Mouse (Mus musculus) embryonic facial prominence, embryonic 14.5 days (tissue): ENCODE results near the gene Ttll4. TPM values are rescaled to one million over a fixed set of nuclear protein-coding genes. Genes with fewer than 3 reads are reported as not detected.

Experiments
- ATAC-seq: fragments of 200-750 bp; cut with Nextera tagmentation; 2 replicates; pipeline ENCODE4 v1.8.0; 2017; ENCODE audit warnings: low read depth, moderate number of reproducible peaks, moderate TSS enrichment
- DNase-seq: peaks from one replicate; pipeline ENCODE4 v3.0.0-alpha.2; 2015; ENCODE audit warnings: low spot score
- H3K27ac ChIP-seq: fragments of 300-500 bp; sonication (generic); replicated peaks from 2 replicates; pipeline ENCODE4 v1.5.1; 2014; ENCODE audit warnings: low read depth, mild to moderate bottlenecking, low read length, moderate library complexity
- H3K27me3 ChIP-seq: fragments of 300-500 bp; sonication (generic); replicated peaks from 2 replicates; pipeline ENCODE4 v1.6.1; 2014; ENCODE audit warnings: low read length; ENCODE audit not compliant: control insufficient read depth, insufficient read depth
- H3K36me3 ChIP-seq: fragments of 300-500 bp; sonication (generic); 2 replicates; pipeline ENCODE4 v1.6.1; 2014; ENCODE audit warnings: low read length, mixed read lengths; ENCODE audit not compliant: control insufficient read depth, insufficient read depth
- H3K4me1 ChIP-seq: fragments of 300-500 bp; sonication (generic); 2 replicates; pipeline ENCODE4 v1.6.1; 2014; ENCODE audit warnings: antibody characterized with exemption, low read length; ENCODE audit not compliant: control insufficient read depth, insufficient read depth
- H3K4me2 ChIP-seq: fragments of 300-500 bp; sonication (generic); 2 replicates; pipeline ENCODE4 v1.6.1; 2014; ENCODE audit warnings: low read depth, mild to moderate bottlenecking, low read length, moderate library complexity, mixed read lengths
- H3K4me3 ChIP-seq: fragments of 300-500 bp; sonication (generic); 2 replicates; pipeline ENCODE4 v1.5.1; 2014; ENCODE audit warnings: low read depth, mild to moderate bottlenecking, low read length
- H3K9ac ChIP-seq: fragments of 300-500 bp; sonication (generic); 2 replicates; pipeline ENCODE4 v1.6.1; 2014; ENCODE audit warnings: low read depth, mild to moderate bottlenecking, low read length, moderate library complexity, mixed read lengths
- H3K9me3 ChIP-seq: fragments of 300-500 bp; sonication (generic); 2 replicates; pipeline ENCODE4 v1.6.1; 2016; ENCODE audit warnings: low read length; ENCODE audit not compliant: control insufficient read depth
- WGBS: fragments of 180-500 bp; shearing (Covaris S2); extraction: QIAGEN DNeasy Blood & Tissue Kit; methylation state at CpG from one replicate; pipeline ENCODE4 v1.1.7; 2014; 5-methylcytosine and 5-hydroxymethylcytosine counted together
- polyA plus RNA-seq: library from polyadenylated mRNA; unstranded; fragments of >200 nt; fragmentation: Nextera tagmentation; extraction: Ambion mirVana; gene quantifications from 2 replicates; pipeline ENCODE4 v1.2.1, GENCODE M21; 2014

Gene Ttll4
- polyA plus RNA-seq, 1 experiment from 2014 or later = 18.2 TPM

- Histone ChIP-seq H3K4me2 (peak within 1 kb of the TSS; percentile 76), H3K4me1 (0 out of 2 replicates have a peak, but pooled peaks cover 9% of the 10 kb centered on the region), H3K9me3 (no peaks in the 10 kb centered on the region), H3K9ac (peak within 1 kb of the TSS; percentile 63), H3K4me3 (peak within 1 kb of the TSS; percentile 42), H3K27me3 (no peaks in the 10 kb centered on the region), H3K27ac (no peak within 1 kb of the TSS), H3K36me3 (no peaks in the 10 kb centered on the region)
- ATAC-seq (peak; percentile 68), DNase-seq (peak; percentile 63)
- WGBS = 1% methylated on average over 35 of the region's 35 CpGs
Observed at GRCm38 (mm10) chr1:74713099-74713858, 51.7 kb downstream of the Ttll4 start, which contains the start of gene Cyp27a1. Gene Cyp27a1, plus strand, starts transcription at chr1:74713574.

GRCm38 (mm10) chr1:74713859-74714730, 52.5 kb downstream of the Ttll4 start:
- H3K9me3 ChIP-seq = no peaks in the 10 kb centered on the region
- no peak overlapping the region for H3K27ac ChIP-seq
- H3K27me3 ChIP-seq = no peaks in the 10 kb centered on the region
- no peaks in the 10 kb centered on the region for H3K36me3 ChIP-seq
- peak overlapping the region; percentile 76 for H3K4me2 ChIP-seq
- DNase-seq (no peak), ATAC-seq (no peak)
- peak overlapping the region; percentile 63 for H3K9ac ChIP-seq
- peak overlapping the region; percentile 42 for H3K4me3 ChIP-seq
- 0 out of 2 replicates have a peak, but pooled peaks cover 9% of the 10 kb centered on the region for H3K4me1 ChIP-seq
- 24% methylated on average over 12 of the region's 12 CpGs for WGBS

GRCm38 (mm10) chr1:74714967-74715366, 53.4 kb downstream of the Ttll4 start:
- 25% methylated on average over 2 of the region's 2 CpGs for WGBS
- Histone ChIP-seq H3K4me1 (0 out of 2 replicates have a peak, but pooled peaks cover 9% of the 10 kb centered on the region), H3K4me2 (0 out of 2 replicates have a peak overlapping the region, but pooled peaks have one; percentile 17), H3K27me3 (no peaks in the 10 kb centered on the region), H3K9ac (no peak overlapping the region), H3K27ac (no peak overlapping the region), H3K9me3 (no peaks in the 10 kb centered on the region), H3K36me3 (no peaks in the 10 kb centered on the region), H3K4me3 (no peak overlapping the region)
- ATAC-seq (no peak), DNase-seq (no peak)

- 29% methylated on average over 5 of the region's 5 CpGs for WGBS
- ATAC-seq (0 out of 2 replicates have a peak, but pooled peaks have one; percentile 38), DNase-seq (peak; percentile 47)
- no peaks in the 10 kb centered on the region for H3K36me3 ChIP-seq
- H3K4me3 ChIP-seq = no peak overlapping the region
- no peaks in the 10 kb centered on the region for H3K27me3 ChIP-seq
- H3K9ac ChIP-seq = no peak overlapping the region
- H3K9me3 ChIP-seq = no peaks in the 10 kb centered on the region
- H3K27ac ChIP-seq = no peak overlapping the region
- H3K4me1 ChIP-seq = 0 out of 2 replicates have a peak, but pooled peaks cover 9% of the 10 kb centered on the region
- no peak overlapping the region for H3K4me2 ChIP-seq
Observed at GRCm38 (mm10) chr1:74715468-74715867, 53.9 kb downstream of the Ttll4 start.

GRCm38 (mm10) chr1:74715886-74716285, 54.3 kb downstream of the Ttll4 start:
- no peaks in the 10 kb centered on the region for H3K27me3 ChIP-seq
- no peak overlapping the region for H3K27ac ChIP-seq
- WGBS = 69% methylated on average over 6 of the region's 6 CpGs
- no peak for ATAC-seq
- no peak for DNase-seq
- no peaks in the 10 kb centered on the region for H3K36me3 ChIP-seq
- 0 out of 2 replicates have a peak, but pooled peaks cover 9% of the 10 kb centered on the region for H3K4me1 ChIP-seq
- no peak overlapping the region for H3K4me3 ChIP-seq
- H3K4me2 ChIP-seq = no peak overlapping the region
- no peaks in the 10 kb centered on the region for H3K9me3 ChIP-seq
- H3K9ac ChIP-seq = no peak overlapping the region

GRCm38 (mm10) chr1:74718113-74718512, 56.6 kb downstream of the Ttll4 start:
- DNase-seq (no peak), ATAC-seq (no peak)
- 0 out of 2 replicates have a peak, but pooled peaks cover 3% of the 10 kb centered on the region for H3K4me1 ChIP-seq
- no peak overlapping the region for H3K4me3 ChIP-seq
- no peak overlapping the region for H3K27ac ChIP-seq
- 64% methylated on average over 8 of the region's 8 CpGs for WGBS
- H3K9me3 ChIP-seq = no peaks in the 10 kb centered on the region
- H3K4me2 ChIP-seq = no peak overlapping the region
- H3K9ac ChIP-seq = no peak overlapping the region
- H3K36me3 ChIP-seq = no peaks in the 10 kb centered on the region
- H3K27me3 ChIP-seq = no peaks in the 10 kb centered on the region

GRCm38 (mm10) chr1:74719281-74719680, 57.7 kb downstream of the Ttll4 start:
- WGBS = 64% methylated on average over 3 of the region's 3 CpGs
- DNase-seq = no peak
- Histone ChIP-seq H3K36me3 (no peaks in the 10 kb centered on the region), H3K27ac (no peak overlapping the region), H3K9me3 (no peaks in the 10 kb centered on the region), H3K4me3 (no peak overlapping the region), H3K27me3 (no peaks in the 10 kb centered on the region), H3K9ac (no peak overlapping the region), H3K4me1 (0 out of 2 replicates have a peak, but pooled peaks cover 3% of the 10 kb centered on the region), H3K4me2 (no peak overlapping the region)
- ATAC-seq = no peak

- H3K9me3 ChIP-seq = no peaks in the 10 kb centered on the region
- H3K27me3 ChIP-seq = no peaks in the 10 kb centered on the region
- H3K36me3 ChIP-seq = no peaks in the 10 kb centered on the region
- no peak for DNase-seq
- 65% methylated on average over 6 of the region's 6 CpGs for WGBS
- no peak overlapping the region for H3K9ac ChIP-seq
- no peak overlapping the region for H3K4me3 ChIP-seq
- no peak overlapping the region for H3K27ac ChIP-seq
- H3K4me2 ChIP-seq = no peak overlapping the region
- no peak for ATAC-seq
- H3K4me1 ChIP-seq = no peaks in the 10 kb centered on the region
Observed at GRCm38 (mm10) chr1:74721657-74722056, 60.1 kb downstream of the Ttll4 start.
